Mouse (Mus musculus): ENCODE results near the gene Calcoco1. TPM values are rescaled to one million over a fixed set of nuclear protein-coding genes. Genes with fewer than 3 reads are reported as not detected.

Calcoco1 gene
- polyA plus RNA-seq, 1 experiment from 2014 or later = 14.4 TPM

GRCm38 (mm10) chr15:102754361-102754760 lies 32.4 kb upstream of the Calcoco1 start:
- no peak overlapping the region for H3K9ac ChIP-seq (ENCODE audit: low read depth, low read length)
- no peak overlapping the region for H3K4me3 ChIP-seq (ENCODE audit: low read depth, low read length)
- H3K4me1 ChIP-seq (replicated peaks; ENCODE audit: control insufficient read depth, insufficient read depth, low read length) = no peaks in the 10 kb centered on the region
- no peak for ATAC-seq
- WGBS = 54% methylated on average over 7 of the region's 7 CpGs
- no peaks in the 10 kb centered on the region for H3K9me3 ChIP-seq (ENCODE audit: control insufficient read depth)
- no peak overlapping the region for H3K27ac ChIP-seq (ENCODE audit: low read depth, low read length)
- no peaks in the 10 kb centered on the region for H3K36me3 ChIP-seq (ENCODE audit: control insufficient read depth, insufficient read depth)
- H3K27me3 ChIP-seq (replicated peaks; ENCODE audit: control insufficient read depth, insufficient read depth, low read length) = peaks cover 40% of the 10 kb centered on the region
- no peak overlapping the region for H3K4me2 ChIP-seq (replicated peaks; ENCODE audit: low read depth)
- TF ChIP-seq CTCF (IDR thresholded peaks at IDR 0.05; ENCODE audit: low read depth) = no peak

- H3K27ac ChIP-seq (ENCODE audit: low read depth, low read length) = no peak overlapping the region
- no peak overlapping the region for H3K9ac ChIP-seq (ENCODE audit: low read depth, low read length)
- peak; percentile 19; the same call in 1 of the 2 replicates for ATAC-seq
- H3K27me3 ChIP-seq (replicated peaks; ENCODE audit: control insufficient read depth, insufficient read depth, low read length) = peaks cover 49% of the 10 kb centered on the region
- no peaks in the 10 kb centered on the region for H3K4me1 ChIP-seq (replicated peaks; ENCODE audit: control insufficient read depth, insufficient read depth, low read length)
- peak; percentile 81 for TF ChIP-seq CTCF (IDR thresholded peaks at IDR 0.05; ENCODE audit: low read depth)
- H3K9me3 ChIP-seq (ENCODE audit: control insufficient read depth) = no peaks in the 10 kb centered on the region
- no peaks in the 10 kb centered on the region for H3K36me3 ChIP-seq (ENCODE audit: control insufficient read depth, insufficient read depth)
- no peak overlapping the region for H3K4me3 ChIP-seq (ENCODE audit: low read depth, low read length)
- WGBS = 8% methylated on average over 13 of the region's 13 CpGs
- no peak overlapping the region for H3K4me2 ChIP-seq (replicated peaks; ENCODE audit: low read depth)
These were observed 31.2 kb upstream of the Calcoco1 start for GRCm38 (mm10) chr15:102753170-102753569.

- Histone ChIP-seq H3K9ac (ENCODE audit: low read depth, low read length) (no peak overlapping the region), H3K4me1 (replicated peaks; ENCODE audit: control insufficient read depth, insufficient read depth, low read length) (no peaks in the 10 kb centered on the region), H3K27me3 (replicated peaks; ENCODE audit: control insufficient read depth, insufficient read depth, low read length) (peaks cover 59% of the 10 kb centered on the region), H3K9me3 (ENCODE audit: control insufficient read depth) (no peaks in the 10 kb centered on the region), H3K27ac (ENCODE audit: low read depth, low read length) (no peak overlapping the region), H3K36me3 (ENCODE audit: control insufficient read depth, insufficient read depth) (no peaks in the 10 kb centered on the region), H3K4me3 (ENCODE audit: low read depth, low read length) (no peak overlapping the region), H3K4me2 (replicated peaks; ENCODE audit: low read depth) (no peak overlapping the region)
- 50% methylated on average over 1 of the region's 1 CpGs for WGBS
- no peak for ATAC-seq
- TF ChIP-seq CTCF (IDR thresholded peaks at IDR 0.05; ENCODE audit: low read depth) = no peak
These were observed 30.2 kb upstream of the Calcoco1 start for GRCm38 (mm10) chr15:102752164-102752563.

GRCm38 (mm10) chr15:102750241-102750640 lies 28.3 kb upstream of the Calcoco1 start:
- Histone ChIP-seq H3K4me2 (replicated peaks; ENCODE audit: low read depth) (no peak overlapping the region), H3K27ac (ENCODE audit: low read depth, low read length) (no peak overlapping the region), H3K36me3 (ENCODE audit: control insufficient read depth, insufficient read depth) (no peaks in the 10 kb centered on the region), H3K27me3 (replicated peaks; ENCODE audit: control insufficient read depth, insufficient read depth, low read length) (peaks cover 73% of the 10 kb centered on the region), H3K9me3 (ENCODE audit: control insufficient read depth) (no peaks in the 10 kb centered on the region), H3K4me1 (replicated peaks; ENCODE audit: control insufficient read depth, insufficient read depth, low read length) (no peaks in the 10 kb centered on the region), H3K9ac (ENCODE audit: low read depth, low read length) (no peak overlapping the region), H3K4me3 (ENCODE audit: low read depth, low read length) (no peak overlapping the region)
- no peak for ATAC-seq
- WGBS = 75% methylated on average over 5 of the region's 5 CpGs
- TF ChIP-seq CTCF (IDR thresholded peaks at IDR 0.05; ENCODE audit: low read depth) = no peak

GRCm38 (mm10) chr15:102749103-102749502 lies 27.1 kb upstream of the Calcoco1 start:
- Histone ChIP-seq H3K27ac (ENCODE audit: low read depth, low read length) (no peak overlapping the region), H3K9ac (ENCODE audit: low read depth, low read length) (no peak overlapping the region), H3K4me3 (ENCODE audit: low read depth, low read length) (no peak overlapping the region), H3K36me3 (ENCODE audit: control insufficient read depth, insufficient read depth) (no peaks in the 10 kb centered on the region), H3K4me1 (replicated peaks; ENCODE audit: control insufficient read depth, insufficient read depth, low read length) (no peaks in the 10 kb centered on the region), H3K27me3 (replicated peaks; ENCODE audit: control insufficient read depth, insufficient read depth, low read length) (peaks cover 80% of the 10 kb centered on the region), H3K9me3 (ENCODE audit: control insufficient read depth) (no peaks in the 10 kb centered on the region), H3K4me2 (replicated peaks; ENCODE audit: low read depth) (no peak overlapping the region)
- no peak for TF ChIP-seq CTCF (IDR thresholded peaks at IDR 0.05; ENCODE audit: low read depth)
- no peak for ATAC-seq
- WGBS = 77% methylated on average over 1 of the region's 1 CpGs

GRCm38 (mm10) chr15:102747853-102748252 lies 25.9 kb upstream of the Calcoco1 start:
- TF ChIP-seq CTCF (IDR thresholded peaks at IDR 0.05; ENCODE audit: low read depth) = no peak
- H3K27ac ChIP-seq (ENCODE audit: low read depth, low read length) = no peak overlapping the region
- peaks cover 83% of the 10 kb centered on the region for H3K27me3 ChIP-seq (replicated peaks; ENCODE audit: control insufficient read depth, insufficient read depth, low read length)
- H3K9ac ChIP-seq (ENCODE audit: low read depth, low read length) = no peak overlapping the region
- H3K9me3 ChIP-seq (ENCODE audit: control insufficient read depth) = no peaks in the 10 kb centered on the region
- ATAC-seq = no peak
- H3K4me2 ChIP-seq (replicated peaks; ENCODE audit: low read depth) = no peak overlapping the region
- H3K4me3 ChIP-seq (ENCODE audit: low read depth, low read length) = no peak overlapping the region
- H3K4me1 ChIP-seq (replicated peaks; ENCODE audit: control insufficient read depth, insufficient read depth, low read length) = no peaks in the 10 kb centered on the region
- no peaks in the 10 kb centered on the region for H3K36me3 ChIP-seq (ENCODE audit: control insufficient read depth, insufficient read depth)
- WGBS = 42% methylated on average over 8 of the region's 8 CpGs

GRCm38 (mm10) chr15:102747286-102747640 lies 25.3 kb upstream of the Calcoco1 start:
- Histone ChIP-seq H3K4me1 (replicated peaks; ENCODE audit: control insufficient read depth, insufficient read depth, low read length) (no peaks in the 10 kb centered on the region), H3K27me3 (replicated peaks; ENCODE audit: control insufficient read depth, insufficient read depth, low read length) (peaks cover 77% of the 10 kb centered on the region), H3K9ac (ENCODE audit: low read depth, low read length) (no peak overlapping the region), H3K27ac (ENCODE audit: low read depth, low read length) (no peak overlapping the region), H3K9me3 (ENCODE audit: control insufficient read depth) (no peaks in the 10 kb centered on the region), H3K4me2 (replicated peaks; ENCODE audit: low read depth) (peak overlapping the region; percentile 69), H3K4me3 (ENCODE audit: low read depth, low read length) (peak overlapping the region; percentile 44), H3K36me3 (ENCODE audit: control insufficient read depth, insufficient read depth) (no peaks in the 10 kb centered on the region)
- no peak for TF ChIP-seq CTCF (IDR thresholded peaks at IDR 0.05; ENCODE audit: low read depth)
- ATAC-seq = no peak
- 2% methylated on average over 19 of the region's 20 CpGs for WGBS

All from intestine, postnatal 0 days (tissue).